ENCODE assay signal across 9 mouse cellular contexts in genomic region chrX:157454430-157454829, GRCm38 (mm10). TPM values are rescaled to one million over a fixed set of nuclear protein-coding genes. Genes with fewer than 3 reads are reported as not detected.
DNase-seq lines count a peak whose midpoint lies in the region; ATAC-seq lines count a peak whose summit lies in the region.
"Had no signal": no experiment of that assay in that cellular context is flagged by ENCODE, and none has a peak within 500 bp of the region (broad histone marks: within the 10 kb centered on the region; RNA-seq: fewer than 3 reads in every experiment).

No protein-coding gene starts in this region.

- no peaks in the 10 kb centered on the region for H3K4me1 ChIP-seq in forebrain, embryonic 14.5 days (ENCODE audit: control insufficient read depth, insufficient read depth, low read length)
- no peaks in the 10 kb centered on the region for H3K4me1 ChIP-seq in forebrain, embryonic 12.5 days
- H3K4me1 ChIP-seq: limb, embryonic 15.5 days had no signal

- peaks cover 14% of the 10 kb centered on the region; the same call in 1 of the 2 replicates for H3K36me3 ChIP-seq in forebrain, embryonic 14.5 days (ENCODE audit: control insufficient read depth, insufficient read depth, low read length)
- H3K36me3 ChIP-seq in forebrain, embryonic 12.5 days (replicated peaks), result peaks cover 6% of the 10 kb centered on the region; the same call in 1 of the 2 replicates
- H3K36me3 ChIP-seq: limb, embryonic 15.5 days had no signal

- H3K9me3 ChIP-seq in forebrain, embryonic 14.5 days (replicated peaks; ENCODE audit: control insufficient read depth, low read length), result no peaks in the 10 kb centered on the region
- H3K9me3 ChIP-seq in forebrain, embryonic 12.5 days, result no peaks in the 10 kb centered on the region
- H3K9me3 ChIP-seq: limb, embryonic 15.5 days had no signal

- peak; percentile 54 for DNase-seq in forebrain, embryonic 14.5 days (ENCODE audit: low spot score)
- DNase-seq in A20 (ENCODE audit: low read depth, low spot score), result peak; percentile 45
- peak; percentile 53 for DNase-seq in adrenal gland, postnatal 25 days
- DNase-seq in fibroblast of lung, adult 2 months (ENCODE audit: low read depth), result peak; percentile 13
- peak; percentile 7 to 39 for DNase-seq in layer of hippocampus, adult 8-10 months (ENCODE audit: low spot score in 2 of 2)
- peak; percentile 60 for DNase-seq in lung, postnatal 36 days
- DNase-seq in spleen, postnatal 4 days (ENCODE audit: low spot score in 2 of 2), result peak; percentile 30 to 72

- no peaks in the 10 kb centered on the region for H3K27me3 ChIP-seq in forebrain, embryonic 14.5 days (replicated peaks; ENCODE audit: control insufficient read depth, insufficient read depth, low read length)
- H3K27me3 ChIP-seq in forebrain, embryonic 12.5 days, result no peaks in the 10 kb centered on the region
- H3K27me3 ChIP-seq: limb, embryonic 15.5 days had no signal

- ATAC-seq in forebrain, embryonic 14.5 days, result peak; percentile 34; the same call in 1 of the 2 replicates
- ATAC-seq in forebrain, embryonic 12.5 days (ENCODE audit: low FRiP score), result no peak

- no peak overlapping the region for H3K27ac ChIP-seq in forebrain, embryonic 14.5 days (ENCODE audit: low read depth, low read length)
- H3K27ac ChIP-seq in forebrain, embryonic 12.5 days, result no peak overlapping the region
- H3K27ac ChIP-seq: limb, embryonic 15.5 days had no signal

- H3K9ac ChIP-seq in forebrain, embryonic 14.5 days (ENCODE audit: low read length), result no peak overlapping the region
- H3K9ac ChIP-seq in forebrain, embryonic 12.5 days, result no peak overlapping the region
- H3K9ac ChIP-seq: limb, embryonic 15.5 days had no signal

- no peak overlapping the region for H3K4me2 ChIP-seq in forebrain, embryonic 14.5 days (ENCODE audit: low read length)
- H3K4me2 ChIP-seq in forebrain, embryonic 12.5 days, result no peak overlapping the region
- H3K4me2 ChIP-seq: limb, embryonic 15.5 days had no signal

- no peak overlapping the region for H3K4me3 ChIP-seq in forebrain, embryonic 14.5 days (ENCODE audit: low read depth, low read length)
- no peak overlapping the region for H3K4me3 ChIP-seq in forebrain, embryonic 12.5 days (replicated peaks)
- H3K4me3 ChIP-seq: limb, embryonic 15.5 days had no signal

- 69% methylated on average over 1 of the region's 1 CpGs for WGBS in forebrain, embryonic 14.5 days
- 57% methylated on average over 1 of the region's 1 CpGs for whole genome bisulfite sequencing in forebrain, embryonic 12.5 days

RNA-seq across cellular contexts. Expression of gene Sms, which starts 37.7 kb away (rescaled TPM):
- polyA plus RNA-seq in forebrain, embryonic 14.5 days (2014; fragmentation: Nextera tagmentation; extraction: Ambion mirVana), result 102 and 111 TPM in 2 replicates
- 108 and 122 TPM in 2 replicates for polyA plus RNA-seq in forebrain, embryonic 12.5 days (2016; fragmentation: Nextera tagmentation; extraction: Ambion mirVana)
- total RNA-seq in adrenal gland, postnatal 25 days (2021), result 16.2 and 20.0 TPM in 2 replicates
- total RNA-seq in layer of hippocampus, adult 8-10 months (2022), result 100 to 1,000 TPM in 1 of 4 experiments, 10 to 100 TPM in 3; 69.7 to 105 (median 90.4) TPM

RNA-seq across cellular contexts. Expression of gene Phex, which starts 39.3 kb away (rescaled TPM):
- polyA plus RNA-seq in forebrain, embryonic 14.5 days (2014; fragmentation: Nextera tagmentation; extraction: Ambion mirVana), result 0.11 and 0.27 TPM in 2 replicates
- polyA plus RNA-seq in forebrain, embryonic 12.5 days (2016; fragmentation: Nextera tagmentation; extraction: Ambion mirVana), result 0.15 and 0.21 TPM in 2 replicates
- 0.21 TPM in 1 of 2 replicates, not detected in the other for total RNA-seq in adrenal gland, postnatal 25 days (2021)
- under 1 TPM; 0.09 to 0.53 (median 0.27) TPM for total RNA-seq in layer of hippocampus, adult 8-10 months (2022)
